Mouse (Mus musculus): ENCODE data around the gene Fkbp5. TPM values are rescaled to one million over a fixed set of nuclear protein-coding genes. Genes with fewer than 3 reads are reported as not detected.
"Not testable (repeated sequence)": the region's sequence is repeated elsewhere in the genome, so short reads cannot be mapped to it uniquely, and the experiment has no call there.

Gene Fkbp5
- 4.0 and 10.6 TPM in 2 replicates for polyA plus RNA-seq (2012; rRNA removed)

GRCm38 (mm10) chr17:28517441-28517955 lies at the start of gene Fkbp5:
Gene Fkbp5, minus strand, starts transcription at chr17:28517527.
- Histone ChIP-seq H3K27ac (ENCODE audit: insufficient read depth, low read depth, low read length) (peak within 1 kb of the TSS; percentile 84), H3K36me3 (ENCODE audit: control insufficient read depth, insufficient read depth, low read length) (no peaks in the 10 kb centered on the region), H3K4me3 (ENCODE audit: low read depth, low read length) (peak within 1 kb of the TSS; percentile 67), H3K27me3 (ENCODE audit: control insufficient read depth, insufficient read depth, low read length) (no peaks in the 10 kb centered on the region), H3K4me1 (ENCODE audit: control insufficient read depth, insufficient read depth, insufficient read length, low read length) (peaks cover 44% of the 10 kb centered on the region)
- TF ChIP-seq POLR2A (IDR thresholded peaks at IDR 0.05; ENCODE audit: low read depth, low read length) (no peak), CTCF (IDR thresholded peaks at IDR 0.05; ENCODE audit: extremely low read depth, insufficient read length, insufficient replicate concordance, low read depth, low read length) (peak; percentile 13; the same call in 1 of the 2 replicates)
- 26% methylated on average over 16 of the region's 16 CpGs for WGBS

- no peaks in the 10 kb centered on the region for H3K36me3 ChIP-seq (ENCODE audit: control insufficient read depth, insufficient read depth, low read length)
- TF ChIP-seq POLR2A (IDR thresholded peaks at IDR 0.05; ENCODE audit: low read depth, low read length): no peak
- TF ChIP-seq CTCF (IDR thresholded peaks at IDR 0.05; ENCODE audit: extremely low read depth, insufficient read length, insufficient replicate concordance, low read depth, low read length): no peak
Observed at GRCm38 (mm10) chr17:28565181-28565580, 47.9 kb upstream of the Fkbp5 start.

GRCm38 (mm10) chr17:28561613-28562012 lies 44.3 kb upstream of the Fkbp5 start:
- Histone ChIP-seq H3K36me3 (ENCODE audit: control insufficient read depth, insufficient read depth, low read length) (no peaks in the 10 kb centered on the region), H3K4me3 (ENCODE audit: low read depth, low read length) (no peak overlapping the region), H3K27ac (ENCODE audit: insufficient read depth, low read depth, low read length) (no peak overlapping the region), H3K4me1 (ENCODE audit: control insufficient read depth, insufficient read depth, insufficient read length, low read length) (no peaks in the 10 kb centered on the region), H3K27me3 (ENCODE audit: control insufficient read depth, insufficient read depth, low read length) (no peaks in the 10 kb centered on the region)
- TF ChIP-seq CTCF (IDR thresholded peaks at IDR 0.05; ENCODE audit: extremely low read depth, insufficient read length, insufficient replicate concordance, low read depth, low read length) (no peak), POLR2A (IDR thresholded peaks at IDR 0.05; ENCODE audit: low read depth, low read length) (no peak)
- WGBS: 33% methylated on average over 7 of the region's 7 CpGs

More at GRCm38 (mm10) chr17:28565181-28565580, 47.9 kb upstream of the Fkbp5 start:
- Histone ChIP-seq H3K27me3 (ENCODE audit: control insufficient read depth, insufficient read depth, low read length) (no peaks in the 10 kb centered on the region), H3K4me1 (ENCODE audit: control insufficient read depth, insufficient read depth, insufficient read length, low read length) (no peaks in the 10 kb centered on the region), H3K4me3 (ENCODE audit: low read depth, low read length) (no peak overlapping the region), H3K27ac (ENCODE audit: insufficient read depth, low read depth, low read length) (no peak overlapping the region)

- peak within 1 kb of the TSS; percentile 6; the same call in 1 of the 2 replicates for H3K4me3 ChIP-seq (ENCODE audit: low read depth, low read length)
- H3K27ac ChIP-seq (ENCODE audit: insufficient read depth, low read depth, low read length): no peak within 1 kb of the TSS
- H3K4me1 ChIP-seq (ENCODE audit: control insufficient read depth, insufficient read depth, insufficient read length, low read length): no peaks in the 10 kb centered on the region
- no peaks in the 10 kb centered on the region for H3K36me3 ChIP-seq (ENCODE audit: control insufficient read depth, insufficient read depth, low read length)
- WGBS: 54% methylated on average over 4 of the region's 4 CpGs
- H3K27me3 ChIP-seq (ENCODE audit: control insufficient read depth, insufficient read depth, low read length): no peaks in the 10 kb centered on the region
- no peak for TF ChIP-seq CTCF (IDR thresholded peaks at IDR 0.05; ENCODE audit: extremely low read depth, insufficient read length, insufficient replicate concordance, low read depth, low read length)
- no peak for TF ChIP-seq POLR2A (IDR thresholded peaks at IDR 0.05; ENCODE audit: low read depth, low read length)
Observed at GRCm38 (mm10) chr17:28560598-28560997, 43.3 kb upstream of the Fkbp5 start, which contains the start of gene Clps. Gene Clps, minus strand, starts transcription at chr17:28560766.

- H3K36me3 ChIP-seq (ENCODE audit: control insufficient read depth, insufficient read depth, low read length): no peaks in the 10 kb centered on the region
- H3K4me3 ChIP-seq (ENCODE audit: low read depth, low read length): no peak overlapping the region
- no peaks in the 10 kb centered on the region for H3K4me1 ChIP-seq (ENCODE audit: control insufficient read depth, insufficient read depth, insufficient read length, low read length)
- no peak for TF ChIP-seq CTCF (IDR thresholded peaks at IDR 0.05; ENCODE audit: extremely low read depth, insufficient read length, insufficient replicate concordance, low read depth, low read length)
- no peak for TF ChIP-seq POLR2A (IDR thresholded peaks at IDR 0.05; ENCODE audit: low read depth, low read length)
- H3K27me3 ChIP-seq (ENCODE audit: control insufficient read depth, insufficient read depth, low read length): no peaks in the 10 kb centered on the region
- no peak overlapping the region for H3K27ac ChIP-seq (ENCODE audit: insufficient read depth, low read depth, low read length)
- WGBS: 59% methylated on average over 6 of the region's 6 CpGs
Observed at GRCm38 (mm10) chr17:28557772-28558171, 40.4 kb upstream of the Fkbp5 start.

- Histone ChIP-seq H3K4me3 (ENCODE audit: low read depth, low read length) (no peak overlapping the region), H3K36me3 (ENCODE audit: control insufficient read depth, insufficient read depth, low read length) (no peaks in the 10 kb centered on the region), H3K27me3 (ENCODE audit: control insufficient read depth, insufficient read depth, low read length) (no peaks in the 10 kb centered on the region), H3K27ac (ENCODE audit: insufficient read depth, low read depth, low read length) (no peak overlapping the region), H3K4me1 (ENCODE audit: control insufficient read depth, insufficient read depth, insufficient read length, low read length) (no peaks in the 10 kb centered on the region)
- 26% methylated on average over 6 of the region's 6 CpGs for WGBS
- TF ChIP-seq POLR2A (IDR thresholded peaks at IDR 0.05; ENCODE audit: low read depth, low read length): no peak
Observed at GRCm38 (mm10) chr17:28556635-28557396, 39.5 kb upstream of the Fkbp5 start.

GRCm38 (mm10) chr17:28554021-28554420 lies 36.7 kb upstream of the Fkbp5 start:
- not testable (repeated sequence) for H3K4me3 ChIP-seq (ENCODE audit: low read depth, low read length); H3K27ac ChIP-seq (ENCODE audit: insufficient read depth, low read depth, low read length); H3K27me3 ChIP-seq (ENCODE audit: control insufficient read depth, insufficient read depth, low read length); H3K36me3 ChIP-seq (ENCODE audit: control insufficient read depth, insufficient read depth, low read length); H3K4me1 ChIP-seq (ENCODE audit: control insufficient read depth, insufficient read depth, insufficient read length, low read length)
- WGBS: 91% methylated on average over 4 of the region's 4 CpGs

Measured in small intestine, adult 2 months (tissue).